Mouse (Mus musculus) heart, embryonic 14.5 days (tissue): ENCODE measurements around the gene Nop2. TPM values are rescaled to one million over a fixed set of nuclear protein-coding genes. Genes with fewer than 3 reads are reported as not detected.
A peak's percentile ranks its signal among the peaks of the same experiment; 100 is the strongest.

Source experiments
- ATAC-seq: fragments of 200-750 bp; cut with Nextera tagmentation; 2 replicates; pipeline ENCODE4 v1.8.0; 2017; ENCODE audit warnings: low read depth, moderate TSS enrichment; ENCODE audit not compliant: insufficient number of reproducible peaks, insufficient read depth, low FRiP score
- H3K27ac ChIP-seq, 2 experiments: fragments of 200-500 bp in 1 of 2; fragments of 300-500 bp in 1 of 2; sonication (generic) in 1 of 2; replicated peaks in 1 of 2; 2 replicates each; pipeline ENCODE4 v1.5.1; 2012 to 2014; ENCODE audit warnings: low read depth in 2 of 2, low read length in 2 of 2, control low read depth in 1 of 2, mild to moderate bottlenecking in 1 of 2, mixed read lengths in 1 of 2; ENCODE audit not compliant: control insufficient read depth in 1 of 2, insufficient read depth in 1 of 2
- H3K27me3 ChIP-seq: fragments of 300-500 bp; sonication (generic); 2 replicates; pipeline ENCODE4 v1.6.1; 2014; ENCODE audit warnings: mild to moderate bottlenecking, low read length, control low read depth; ENCODE audit not compliant: control insufficient read depth, insufficient read depth
- H3K36me3 ChIP-seq: fragments of 300-500 bp; sonication (generic); 2 replicates; pipeline ENCODE4 v1.6.1; 2014; ENCODE audit warnings: mild to moderate bottlenecking, control low read depth, low read length, mixed read lengths; ENCODE audit not compliant: control insufficient read depth, insufficient read depth
- H3K4me1 ChIP-seq, 2 experiments: fragments of 200-500 bp in 1 of 2; fragments of 300-500 bp in 1 of 2; sonication (generic) in 1 of 2; 2 replicates each; pipeline ENCODE4 v1.6.1; 2012 to 2014; ENCODE audit warnings: low read length in 2 of 2, control low read depth in 1 of 2, mixed read lengths in 1 of 2; ENCODE audit not compliant: control insufficient read depth in 2 of 2, insufficient read depth in 2 of 2
- H3K4me2 ChIP-seq: fragments of 300-500 bp; sonication (generic); 2 replicates; pipeline ENCODE4 v1.6.1; 2014; ENCODE audit warnings: mild to moderate bottlenecking, low read length
- H3K4me3 ChIP-seq, 2 experiments: fragments of 200-500 bp in 1 of 2; fragments of 300-500 bp in 1 of 2; sonication (generic) in 1 of 2; 2 replicates each; pipeline ENCODE4 v1.5.1; 2012 to 2014; ENCODE audit warnings: low read length in 2 of 2, mild to moderate bottlenecking in 2 of 2, control low read depth in 1 of 2, low read depth in 1 of 2, moderate library complexity in 1 of 2; ENCODE audit not compliant: control insufficient read depth in 1 of 2, insufficient read depth in 1 of 2
- H3K9ac ChIP-seq: fragments of 300-500 bp; sonication (generic); 2 replicates; pipeline ENCODE4 v1.6.1; 2014; ENCODE audit warnings: mild to moderate bottlenecking, low read length
- H3K9me3 ChIP-seq: fragments of 300-500 bp; sonication (generic); 2 replicates; pipeline ENCODE4 v1.6.1; 2016; ENCODE audit warnings: low read length, control low read depth; ENCODE audit not compliant: control insufficient read depth
- WGBS: fragments of 180-500 bp; shearing (Covaris S2); extraction: QIAGEN DNeasy Blood & Tissue Kit; methylation state at CpG from one replicate; pipeline ENCODE4 v1.1.7; 2014; 5-methylcytosine and 5-hydroxymethylcytosine counted together
- polyA plus RNA-seq: library from polyadenylated mRNA; unstranded; fragments of >200 nt; fragmentation: Nextera tagmentation; extraction: Ambion mirVana; gene quantifications from 2 replicates; pipeline ENCODE4 v1.2.1, GENCODE M21; 2014

Gene Nop2
- polyA plus RNA-seq, 1 experiment from 2014 or later, result 35.3 TPM

DNA sequence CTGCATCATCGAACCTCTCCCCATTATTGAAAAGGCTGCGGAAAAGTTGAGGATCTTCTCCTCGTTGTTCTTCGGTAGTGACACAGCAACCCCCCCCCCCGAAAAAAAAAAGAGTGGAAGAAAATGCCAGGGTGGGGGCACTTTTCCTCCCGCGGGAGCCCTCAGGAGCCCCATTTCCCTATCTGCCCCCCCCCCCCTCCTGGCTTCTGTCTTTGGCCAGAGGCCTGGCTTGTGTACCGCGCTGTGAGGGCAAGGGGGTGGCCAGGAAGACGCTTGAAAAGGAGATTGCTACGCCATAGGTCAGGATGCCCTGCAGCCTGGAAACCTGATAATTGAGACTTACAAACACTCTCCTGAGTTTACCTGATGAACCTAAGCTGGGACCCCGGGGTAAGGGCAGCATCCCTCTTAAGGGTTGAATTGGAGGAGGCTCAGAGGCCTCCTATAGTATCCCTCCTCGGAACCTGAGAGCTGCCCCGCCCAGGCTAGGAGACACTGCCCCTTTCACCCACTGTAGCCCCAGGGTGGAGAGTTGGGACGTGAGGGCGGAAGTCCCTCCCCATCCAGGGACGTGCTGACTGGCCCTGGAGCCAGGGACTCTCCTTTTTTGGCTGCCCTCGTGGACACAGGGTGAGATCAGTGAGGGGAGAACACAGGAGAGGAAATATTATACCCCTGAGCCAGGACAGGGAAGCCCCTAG, 34.5 kb downstream of the Nop2 start, which contains the start of gene Gapdh:
TSS of gene Gapdh (minus strand) at position 417 of the 701 bp plus-strand sequence.
- H3K36me3 ChIP-seq, result peaks cover 71% of the 10 kb centered on the region
- H3K27ac ChIP-seq, result peak within 1 kb of the TSS; percentile 100
- peak; percentile 82 for ATAC-seq
- H3K9me3 ChIP-seq, result no peaks in the 10 kb centered on the region
- 0% methylated on average over 18 of the region's 18 CpGs for WGBS
- H3K27me3 ChIP-seq, result no peaks in the 10 kb centered on the region
- H3K4me1 ChIP-seq, result peaks cover 16 to 31% of the 10 kb centered on the region in 2 experiments
- peak within 1 kb of the TSS; percentile 70 for H3K4me2 ChIP-seq
- peak within 1 kb of the TSS; percentile 76 to 86 for H3K4me3 ChIP-seq
- H3K9ac ChIP-seq, result peak within 1 kb of the TSS; percentile 97

DNA sequence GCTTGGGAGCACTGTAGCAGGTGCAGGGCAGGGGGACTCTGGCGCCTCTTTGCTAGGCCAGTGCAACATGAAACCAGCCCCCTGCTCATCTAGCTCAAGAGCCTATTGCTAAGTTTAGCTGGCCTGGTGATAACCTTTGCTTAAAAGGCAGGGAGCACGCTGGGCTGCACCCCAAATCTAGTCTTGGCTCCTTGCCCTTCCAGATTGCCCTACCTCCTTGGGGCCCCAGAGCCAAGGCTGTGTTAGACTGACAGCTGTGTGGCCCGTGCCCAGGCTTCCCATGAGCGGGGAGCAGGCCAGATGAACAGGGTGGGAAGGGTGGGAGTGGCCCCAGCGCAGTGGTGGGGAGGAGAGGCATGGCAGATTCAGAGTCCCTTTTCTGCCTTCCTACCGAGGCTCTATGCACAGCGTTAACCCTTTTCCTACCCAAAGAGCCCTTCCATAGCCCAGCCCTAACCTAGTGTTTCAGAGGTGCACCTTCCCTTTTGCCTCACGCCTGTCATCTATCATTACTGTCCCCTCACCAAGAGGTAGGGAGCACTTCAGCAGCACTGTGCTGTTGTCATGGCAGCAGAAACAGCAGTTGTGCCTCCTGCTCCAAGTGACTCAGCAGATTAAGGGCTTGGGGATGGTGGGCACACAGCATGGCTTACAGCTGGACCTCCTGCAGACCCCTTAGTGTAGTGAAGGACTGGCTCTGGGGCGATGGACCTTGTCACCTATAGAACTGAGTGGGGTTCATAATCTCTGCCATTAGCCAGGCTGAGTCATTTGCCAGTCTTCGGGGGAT, 35.3 kb downstream of the Nop2 start:
- H3K4me3 ChIP-seq, result peak overlapping the region; percentile 67 to 76
- no peaks in the 10 kb centered on the region for H3K27me3 ChIP-seq
- peak overlapping the region; percentile 97 for H3K9ac ChIP-seq
- H3K4me2 ChIP-seq, result peak overlapping the region; percentile 70
- no peaks in the 10 kb centered on the region for H3K9me3 ChIP-seq
- H3K36me3 ChIP-seq, result peaks cover 71% of the 10 kb centered on the region
- peaks cover 13 to 24% of the 10 kb centered on the region in 2 experiments for H3K4me1 ChIP-seq
- WGBS, result 14% methylated on average over 10 of the region's 10 CpGs
- peak overlapping the region; percentile 100 for H3K27ac ChIP-seq
- peak; percentile 62 for ATAC-seq

DNA sequence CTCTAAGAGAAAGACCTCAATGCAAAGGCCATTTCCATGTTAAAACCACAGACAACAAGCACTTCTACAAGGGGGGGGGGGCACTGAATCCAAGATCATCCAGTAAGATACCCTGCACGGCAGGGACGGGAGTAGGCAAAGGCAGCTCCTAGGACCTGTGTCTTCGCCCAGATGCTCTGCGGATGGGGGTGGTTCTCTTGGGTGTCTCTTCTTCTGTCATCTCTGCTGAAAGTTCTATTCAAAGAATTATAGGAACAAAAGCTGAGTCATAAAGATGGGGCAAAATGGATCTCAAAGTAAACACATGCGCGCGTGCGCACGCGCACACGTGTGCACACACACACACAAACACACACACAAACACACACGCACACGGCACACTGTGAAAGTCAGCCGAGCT, 36.4 kb downstream of the Nop2 start:
- ATAC-seq, result no peak
- Histone ChIP-seq H3K27me3 (no peaks in the 10 kb centered on the region), H3K36me3 (peaks cover 73% of the 10 kb centered on the region), H3K9me3 (no peaks in the 10 kb centered on the region), H3K27ac (peak overlapping the region in 1 of 2 experiments; percentile 100; a peak in 3 of 4 replicates), H3K4me1 (peaks cover 13 to 20% of the 10 kb centered on the region in 2 experiments), H3K4me2 (no peak overlapping the region), H3K9ac (peak overlapping the region; percentile 97; the same call in 1 of the 2 replicates), H3K4me3 (no peak overlapping the region)
- 84% methylated on average over 14 of the region's 14 CpGs for WGBS

DNA sequence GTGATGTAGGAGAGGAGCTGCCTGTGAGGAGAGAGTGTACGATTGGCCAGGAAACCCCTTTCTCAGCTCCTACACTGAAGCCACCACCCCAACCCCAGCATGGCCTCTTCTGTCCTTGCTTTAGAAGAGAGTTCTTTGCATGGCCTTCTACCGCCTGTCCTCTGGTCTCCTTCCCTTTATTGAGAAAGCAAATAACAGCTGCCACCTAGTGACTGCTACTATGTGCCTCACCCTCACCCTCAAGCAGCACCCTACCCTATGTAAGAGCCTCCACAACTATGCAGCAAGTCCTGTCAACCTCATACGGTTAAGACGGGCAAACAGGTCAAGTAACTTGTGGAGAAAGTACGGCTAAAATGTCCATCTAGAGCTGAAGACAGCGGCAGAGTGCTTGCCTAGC, 38.5 kb downstream of the Nop2 start:
- Histone ChIP-seq H3K4me3 (no peak overlapping the region), H3K27me3 (no peaks in the 10 kb centered on the region), H3K4me2 (no peak overlapping the region), H3K9me3 (no peaks in the 10 kb centered on the region), H3K36me3 (peaks cover 79% of the 10 kb centered on the region), H3K27ac (peak overlapping the region in 1 of 2 experiments; percentile 14; a peak in 2 of 4 replicates), H3K4me1 (peaks cover 12 to 13% of the 10 kb centered on the region in 2 experiments), H3K9ac (no peak overlapping the region)
- no peak for ATAC-seq
- 63% methylated on average over 6 of the region's 6 CpGs for WGBS

DNA sequence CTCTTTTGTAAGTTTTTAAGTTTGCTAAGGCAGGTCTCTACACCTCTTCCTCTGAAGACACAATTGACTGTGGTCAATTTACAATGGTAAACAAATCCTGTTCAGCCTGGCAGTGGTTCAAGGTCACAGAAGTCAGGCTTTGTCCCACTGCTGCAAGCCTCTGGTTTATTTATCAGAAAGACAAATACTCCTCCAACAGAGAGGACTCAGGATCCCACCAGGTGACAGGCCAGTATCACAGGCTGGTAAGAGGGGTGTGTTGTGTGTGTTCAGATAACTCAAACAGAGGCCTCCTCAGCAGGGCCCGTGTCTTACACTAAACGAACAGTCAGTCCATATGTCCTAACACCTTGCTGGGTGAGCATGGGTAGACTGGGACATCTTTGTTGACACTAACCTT, 40.8 kb downstream of the Nop2 start:
- WGBS, result 58% methylated on average over 2 of the region's 2 CpGs
- no peak overlapping the region for H3K27ac ChIP-seq
- H3K9me3 ChIP-seq, result no peaks in the 10 kb centered on the region
- H3K9ac ChIP-seq, result no peak overlapping the region
- no peak overlapping the region for H3K4me2 ChIP-seq
- ATAC-seq, result no peak
- H3K36me3 ChIP-seq, result peaks cover 100% of the 10 kb centered on the region
- H3K4me3 ChIP-seq, result no peak overlapping the region
- no peaks in the 10 kb centered on the region for H3K27me3 ChIP-seq
- H3K4me1 ChIP-seq, result peaks cover 5 to 6% of the 10 kb centered on the region in 2 experiments

DNA sequence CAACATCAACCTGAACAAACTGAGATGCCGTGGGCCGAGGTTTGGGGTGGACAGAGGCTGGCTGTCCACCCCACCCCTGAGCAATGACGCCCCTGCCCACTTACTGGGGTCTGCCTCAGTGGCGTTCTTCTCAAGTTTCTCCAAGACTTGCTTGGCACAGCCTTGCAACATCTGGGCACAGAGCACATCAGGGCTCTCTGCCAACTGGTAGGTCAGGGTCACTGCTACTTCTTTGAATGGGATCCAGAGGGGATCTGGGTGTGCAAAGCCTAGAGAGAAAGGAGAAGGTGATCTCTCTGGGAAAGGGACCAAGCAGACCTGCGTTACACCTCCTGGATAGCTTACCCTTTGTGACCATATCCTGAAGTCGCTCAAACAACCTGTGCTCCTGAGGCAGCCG, 41.5 kb downstream of the Nop2 start:
- no peak overlapping the region for H3K9ac ChIP-seq
- no peaks in the 10 kb centered on the region for H3K27me3 ChIP-seq
- H3K4me3 ChIP-seq, result no peak overlapping the region
- H3K4me1 ChIP-seq, result no peaks in the 10 kb centered on the region; a peak in 2 of 4 replicates
- H3K4me2 ChIP-seq, result no peak overlapping the region
- peaks cover 100% of the 10 kb centered on the region for H3K36me3 ChIP-seq
- no peaks in the 10 kb centered on the region for H3K9me3 ChIP-seq
- no peak overlapping the region for H3K27ac ChIP-seq
- no peak for ATAC-seq
- WGBS, result 94% methylated on average over 7 of the region's 7 CpGs

DNA sequence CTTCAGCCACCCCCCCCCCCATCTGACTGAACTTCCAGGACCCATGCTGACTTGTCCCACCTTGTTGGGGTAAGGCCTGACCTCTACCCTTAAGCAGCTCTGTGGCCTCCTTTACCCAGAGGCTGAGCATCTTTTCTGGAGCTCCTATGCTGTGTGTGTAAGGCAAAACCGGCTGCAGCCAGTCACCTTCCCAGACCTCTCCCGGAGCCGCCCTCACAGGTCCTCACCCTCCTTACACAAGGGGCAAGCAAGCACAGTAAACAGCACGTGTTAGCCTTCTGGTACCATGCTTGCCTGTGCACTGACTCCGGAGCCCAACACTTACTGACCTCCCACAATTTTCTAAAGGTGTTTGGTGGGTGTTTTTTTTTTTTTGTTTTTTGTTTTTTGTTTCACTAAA, 43.8 kb downstream of the Nop2 start:
- 93% methylated on average over 5 of the region's 5 CpGs for WGBS
- Histone ChIP-seq H3K9ac (no peak overlapping the region), H3K27me3 (no peaks in the 10 kb centered on the region), H3K4me1 (no peaks in the 10 kb centered on the region), H3K9me3 (no peaks in the 10 kb centered on the region), H3K4me2 (no peak overlapping the region), H3K36me3 (peaks cover 100% of the 10 kb centered on the region), H3K4me3 (no peak overlapping the region), H3K27ac (no peak overlapping the region)
- ATAC-seq, result no peak
